Mouse (Mus musculus) cerebellum, adult 2 months (tissue): ENCODE results near the gene Nudt12. TPM values are rescaled to one million over a fixed set of nuclear protein-coding genes. Genes with fewer than 3 reads are reported as not detected.

Source experiments
- DNase-seq, 2 experiments: peaks; one replicate each; pipeline ENCODE4 v3.0.0; 2021
- H3K27ac ChIP-seq: fragments of 200-500 bp; 2 replicates; pipeline ENCODE4 v1.5.1; 2012; ENCODE audit warnings: low read length, control low read depth, inconsistent platforms; ENCODE audit not compliant: insufficient read depth
- H3K27me3 ChIP-seq: fragments of 200-500 bp; 2 replicates; pipeline ENCODE4 v1.6.1; 2012; ENCODE audit warnings: inconsistent platforms, mild to moderate bottlenecking, low read length, moderate library complexity; ENCODE audit not compliant: control insufficient read depth, insufficient read depth
- H3K4me1 ChIP-seq: fragments of 200-500 bp; 2 replicates; pipeline ENCODE4 v1.6.1; 2011; ENCODE audit warnings: low read length; ENCODE audit not compliant: control insufficient read depth, insufficient read depth
- H3K4me3 ChIP-seq: fragments of 200-500 bp; replicated peaks from 2 replicates; pipeline ENCODE3; 2011; ENCODE audit warnings: mild to moderate bottlenecking, low read depth, low read length, control low read depth; ENCODE audit not compliant: insufficient read depth
- CTCF ChIP-seq: fragments of 200-500 bp; IDR thresholded peaks from 2 replicates; pipeline ENCODE4 v1.5.1; 2011; ENCODE audit warnings: low read depth, mild to moderate bottlenecking, control low read depth, low read length, moderate library complexity, borderline replicate concordance; ENCODE audit not compliant: insufficient read depth
- POLR2A ChIP-seq: fragments of 200-500 bp; IDR thresholded peaks from 2 replicates; pipeline ENCODE4 v1.6.1; 2011; ENCODE audit warnings: low read length, control low read depth, borderline replicate concordance; ENCODE audit not compliant: insufficient read depth
- WGBS: fragments of 180-500 bp; shearing (Covaris S2); methylation state at CpG from one replicate; pipeline ENCODE4 v1.1.7; 2018; 5-methylcytosine and 5-hydroxymethylcytosine counted together
- polyA plus RNA-seq: library from polyadenylated mRNA; depleted of rRNA; stranded (reverse); fragments of >200 nt; gene quantifications from 2 replicates; pipeline ENCODE4 v1.2.3, GENCODE M21; 2012; rRNA removed

The Nudt12 gene
- 6.5 and 7.7 TPM in 2 replicates for polyA plus RNA-seq

DNA sequence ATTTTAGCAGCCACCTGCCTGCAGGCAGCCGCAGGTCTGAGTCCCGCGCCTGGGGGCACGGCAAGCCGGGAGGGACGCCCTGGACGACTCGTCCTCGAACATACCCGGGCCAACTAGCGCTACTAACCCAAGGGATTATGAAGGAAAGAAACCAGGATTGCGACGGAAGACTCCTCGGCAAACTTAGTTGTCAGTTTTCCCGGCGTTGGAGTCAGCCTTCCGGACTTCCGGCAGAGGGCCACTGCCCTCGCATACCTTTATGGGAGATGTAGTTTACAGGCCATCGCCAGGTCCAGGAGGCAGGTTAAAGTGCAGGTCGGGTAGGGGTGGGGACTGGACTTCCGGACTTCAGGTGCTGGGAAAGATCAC is at the start of gene Nudt12:
TSS of gene Nudt12 (minus strand) at position 282 of the 369 bp plus-strand sequence.
- WGBS: under 1% methylated on average over 22 of the region's 22 CpGs
- TF ChIP-seq CTCF: no peak
- DNase-seq: peak; percentile 70 to 73
- Histone ChIP-seq H3K27ac (no peak within 1 kb of the TSS), H3K4me1 (no peaks in the 10 kb centered on the region), H3K4me3 (peak within 1 kb of the TSS; percentile 70), H3K27me3 (no peaks in the 10 kb centered on the region)

DNA sequence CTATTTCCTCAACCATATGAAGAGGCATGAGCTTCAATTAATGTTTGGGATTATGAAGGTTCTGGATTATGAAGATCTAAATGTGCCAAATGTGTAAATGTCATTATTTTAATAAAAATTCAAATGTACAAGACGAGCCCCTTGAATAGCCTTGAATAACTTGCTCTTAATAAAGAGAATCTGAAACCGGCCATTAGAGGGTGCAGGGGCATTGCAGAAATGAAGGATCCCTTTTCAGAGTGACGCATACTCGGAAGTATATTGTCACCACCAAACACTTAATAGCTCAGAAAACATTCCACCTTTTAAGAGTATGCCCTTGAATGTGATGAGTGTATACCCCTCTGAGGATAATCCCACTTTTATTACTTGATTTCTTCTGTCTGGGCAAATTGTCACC is 40.1 kb upstream of the Nudt12 start:
- H3K27ac ChIP-seq: no peak overlapping the region
- no peak for DNase-seq
- H3K4me1 ChIP-seq: no peaks in the 10 kb centered on the region
- TF ChIP-seq CTCF: no peak
- TF ChIP-seq POLR2A: no peak
- H3K4me3 ChIP-seq: no peak overlapping the region
- WGBS: 61% methylated on average over 4 of the region's 4 CpGs
- H3K27me3 ChIP-seq: no peaks in the 10 kb centered on the region

- Histone ChIP-seq H3K27me3 (no peaks in the 10 kb centered on the region), H3K27ac (no peak overlapping the region), H3K4me3 (no peak overlapping the region), H3K4me1 (no peaks in the 10 kb centered on the region)
- DNase-seq: no peak
- no peak for TF ChIP-seq CTCF
- TF ChIP-seq POLR2A: no peak
- WGBS: 39% methylated on average over 5 of the region's 5 CpGs
These were observed 26.6 kb upstream of the Nudt12 start for GRCm38 (mm10) chr17:59039754-59040153.

GRCm38 (mm10) chr17:59033445-59033844 is 20.3 kb upstream of the Nudt12 start:
- no peak for TF ChIP-seq POLR2A
- no peaks in the 10 kb centered on the region for H3K4me1 ChIP-seq
- 98% methylated on average over 3 of the region's 3 CpGs for WGBS
- H3K27me3 ChIP-seq: no peaks in the 10 kb centered on the region
- no peak for DNase-seq
- no peak overlapping the region for H3K27ac ChIP-seq
- H3K4me3 ChIP-seq: no peak overlapping the region

- no peak overlapping the region for H3K4me3 ChIP-seq
- no peak overlapping the region for H3K27ac ChIP-seq
- whole genome bisulfite sequencing: 87% methylated on average over 3 of the region's 3 CpGs
- no peaks in the 10 kb centered on the region for H3K27me3 ChIP-seq
- no peak for TF ChIP-seq CTCF
- no peak for TF ChIP-seq POLR2A
- no peak for DNase-seq
- H3K4me1 ChIP-seq: no peaks in the 10 kb centered on the region
These were observed 13.2 kb upstream of the Nudt12 start for GRCm38 (mm10) chr17:59026336-59026735.

DNA sequence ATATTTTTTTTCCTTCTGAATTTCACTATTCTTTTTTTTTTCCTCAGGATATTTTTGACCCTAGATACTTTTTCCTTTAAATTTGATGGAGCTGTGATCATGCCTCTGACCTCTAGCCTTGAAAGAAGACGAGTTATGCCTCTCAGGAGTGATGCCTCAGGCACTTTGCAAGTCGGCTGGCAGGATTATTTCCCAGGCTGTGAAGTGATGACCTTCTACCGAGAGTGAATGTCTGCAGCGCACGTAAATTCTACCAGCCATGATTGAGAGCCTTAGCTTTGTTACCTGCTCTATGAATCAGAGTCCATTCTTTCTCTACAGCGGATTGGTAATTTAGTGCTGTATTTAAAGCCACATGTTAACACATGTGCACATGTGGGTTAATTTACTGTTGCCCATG is 11.3 kb upstream of the Nudt12 start:
- DNase-seq: no peak
- Histone ChIP-seq H3K27me3 (no peaks in the 10 kb centered on the region), H3K4me1 (no peaks in the 10 kb centered on the region), H3K4me3 (no peak overlapping the region), H3K27ac (no peak overlapping the region)
- TF ChIP-seq POLR2A: no peak
- TF ChIP-seq CTCF: no peak
- 47% methylated on average over 6 of the region's 6 CpGs for WGBS

- no peak for TF ChIP-seq CTCF
- TF ChIP-seq POLR2A: no peak
- Histone ChIP-seq H3K4me3 (no peak overlapping the region), H3K27ac (no peak overlapping the region), H3K27me3 (no peaks in the 10 kb centered on the region), H3K4me1 (no peaks in the 10 kb centered on the region)
- 32% methylated on average over 5 of the region's 5 CpGs for WGBS
- no peak for DNase-seq
These were observed 10.8 kb upstream of the Nudt12 start for GRCm38 (mm10) chr17:59023971-59024370.

DNA sequence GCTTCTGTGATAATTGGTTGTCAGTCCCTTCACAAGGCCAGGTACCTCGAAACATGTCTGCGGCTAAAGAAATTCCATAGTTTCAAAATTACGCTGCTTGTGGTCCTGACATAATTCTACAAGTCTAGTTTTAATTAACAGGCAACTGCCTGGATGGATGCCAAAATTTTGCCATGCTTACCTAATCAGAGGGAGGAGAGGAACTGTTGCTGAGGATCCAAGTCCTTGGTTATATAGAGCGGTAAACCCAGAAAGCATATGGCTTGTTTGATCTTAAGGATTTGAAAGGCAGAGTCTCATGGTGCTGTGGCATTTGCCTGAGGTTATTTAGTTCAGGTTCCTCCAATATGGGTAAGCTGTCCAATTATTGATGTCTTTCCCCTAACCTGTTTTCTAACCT is 5.5 kb upstream of the Nudt12 start:
- Histone ChIP-seq H3K27me3 (no peaks in the 10 kb centered on the region), H3K4me1 (no peaks in the 10 kb centered on the region), H3K27ac (no peak overlapping the region), H3K4me3 (no peak overlapping the region)
- no peak for DNase-seq
- 76% methylated on average over 4 of the region's 4 CpGs for WGBS
- no peak for TF ChIP-seq CTCF
- no peak for TF ChIP-seq POLR2A
